Mouse (Mus musculus) heart, embryonic 11.5 days (tissue): ENCODE results near the gene Rnf24. TPM values are rescaled to one million over a fixed set of nuclear protein-coding genes. Genes with fewer than 3 reads are reported as not detected.

Experiments used
- ATAC-seq: fragments of 200-750 bp; cut with Nextera tagmentation; replicated peaks from 2 replicates; pipeline ENCODE4 v1.8.0; 2017; ENCODE audit warnings: moderate library complexity; ENCODE audit not compliant: insufficient number of reproducible peaks, low FRiP score, low TSS enrichment
- H3K27ac ChIP-seq: fragments of 300-500 bp; sonication (generic); 2 replicates; pipeline ENCODE4 v1.5.1; 2014; ENCODE audit warnings: mild to moderate bottlenecking, low read depth, low read length
- H3K27me3 ChIP-seq: fragments of 300-500 bp; sonication (generic); 2 replicates; pipeline ENCODE4 v1.6.1; 2014; ENCODE audit warnings: mild to moderate bottlenecking, low read length, mixed read lengths; ENCODE audit not compliant: control insufficient read depth, insufficient read depth
- H3K36me3 ChIP-seq: fragments of 300-500 bp; sonication (generic); 2 replicates; pipeline ENCODE4 v1.6.1; 2014; ENCODE audit warnings: mild to moderate bottlenecking, low read length, moderate library complexity, mixed read lengths; ENCODE audit not compliant: control insufficient read depth, insufficient read depth
- H3K4me1 ChIP-seq: fragments of 300-500 bp; sonication (generic); 2 replicates; pipeline ENCODE4 v1.6.1; 2014; ENCODE audit warnings: low read length; ENCODE audit not compliant: control insufficient read depth, insufficient read depth
- H3K4me2 ChIP-seq: fragments of 300-500 bp; sonication (generic); 2 replicates; pipeline ENCODE4 v1.6.1; 2014; ENCODE audit warnings: mild to moderate bottlenecking, moderate library complexity
- H3K4me3 ChIP-seq: fragments of 300-500 bp; sonication (generic); 2 replicates; pipeline ENCODE4 v1.5.1; 2014; ENCODE audit warnings: low read depth, low read length
- H3K9ac ChIP-seq: fragments of 300-500 bp; sonication (generic); 2 replicates; pipeline ENCODE4 v1.6.1; 2014; ENCODE audit warnings: mild to moderate bottlenecking, low read depth, low read length, moderate library complexity
- H3K9me3 ChIP-seq: fragments of 300-500 bp; sonication (generic); replicated peaks from 2 replicates; pipeline ENCODE4 v1.6.1; 2016; ENCODE audit warnings: low read length; ENCODE audit not compliant: control insufficient read depth
- WGBS: fragments of 180-500 bp; shearing (Covaris S2); extraction: QIAGEN DNeasy Blood & Tissue Kit; methylation state at CpG from one replicate; pipeline ENCODE4 v1.1.7; 2014; ENCODE audit not compliant: insufficient replicate concordance; 5-methylcytosine and 5-hydroxymethylcytosine counted together
- microRNA-seq: library from miRNA; unstranded; fragments of <30 nt; microRNA quantifications from one replicate; pipeline ENCODE4, GENCODE M21; 2016; ENCODE audit warnings: borderline number of aligned reads
- polyA plus RNA-seq: library from polyadenylated mRNA; unstranded; fragments of >200 nt; fragmentation: Nextera tagmentation; extraction: Ambion mirVana; gene quantifications from 2 replicates; pipeline ENCODE4 v1.2.1, GENCODE M21; 2014

Gene Rnf24
- polyA plus RNA-seq, 1 experiment from 2014 or later, result 1.7 TPM

GRCm38 (mm10) chr2:131254329-131254713, 98.4 kb downstream of the Rnf24 start:
- Histone ChIP-seq H3K4me2 (peak overlapping the region; percentile 35), H3K36me3 (no peaks in the 10 kb centered on the region), H3K9me3 (no peaks in the 10 kb centered on the region), H3K27ac (peak overlapping the region; percentile 64; the same call in 1 of the 2 replicates), H3K9ac (0 out of 2 replicates have a peak overlapping the region, but pooled peaks have one; percentile 22), H3K4me3 (no peak overlapping the region), H3K27me3 (no peaks in the 10 kb centered on the region), H3K4me1 (peaks cover 8% of the 10 kb centered on the region)
- WGBS, result 74% methylated on average over 2 of the region's 2 CpGs
- no peak; the same call in 1 of the 2 replicates for ATAC-seq

DNA sequence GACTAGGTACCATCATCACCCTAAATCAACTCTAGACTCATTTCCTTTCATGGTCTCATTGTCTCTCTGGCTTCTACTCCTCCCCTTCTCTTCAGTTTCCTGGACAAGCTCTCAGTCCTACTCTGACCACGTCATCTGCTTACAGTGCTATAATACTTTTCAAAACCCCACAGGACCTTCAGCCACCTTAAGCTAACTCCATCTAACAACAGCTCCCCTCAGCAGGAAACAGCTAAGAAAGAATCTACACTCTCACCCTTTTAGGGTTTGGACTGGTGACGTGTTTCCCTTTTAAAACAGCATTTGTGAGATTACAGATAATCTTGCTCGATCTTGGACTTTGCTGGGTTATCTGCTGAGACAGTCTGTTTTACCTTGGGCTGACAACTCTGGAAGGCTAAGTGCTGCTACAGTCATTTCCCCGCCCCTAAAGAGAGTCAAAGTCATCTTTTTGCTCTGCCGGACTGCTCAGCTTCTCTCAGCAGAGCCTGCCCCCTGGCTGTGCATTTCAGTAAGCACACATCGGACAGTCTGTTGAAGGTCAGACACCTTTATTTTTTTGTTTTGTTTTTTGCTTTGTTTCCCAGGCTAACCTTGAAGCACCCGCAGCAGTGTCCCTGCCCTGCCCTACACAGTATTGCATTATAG, 98.9 kb downstream of the Rnf24 start:
- 16% methylated on average over 7 of the region's 7 CpGs for WGBS
- H3K9ac ChIP-seq, result 0 out of 2 replicates have a peak overlapping the region, but pooled peaks have one; percentile 22

More for the DNA sequence above, 98.9 kb downstream of the Rnf24 start:
- Histone ChIP-seq H3K4me3 (no peak overlapping the region), H3K36me3 (peaks cover 2% of the 10 kb centered on the region; the same call in 1 of the 2 replicates), H3K27me3 (no peaks in the 10 kb centered on the region), H3K27ac (peak overlapping the region; percentile 64; the same call in 1 of the 2 replicates), H3K4me2 (peak overlapping the region; percentile 35), H3K9me3 (no peaks in the 10 kb centered on the region), H3K4me1 (peaks cover 8% of the 10 kb centered on the region)
- peak; percentile 81 for ATAC-seq

Small RNAs within 50 kb of the gene (microRNA-seq; reads per million reads assigned to microRNA genes)
- 39.1 reads per million, percentile 56 among the genes with 10 or more reads in this experiment for gene Mir103-2

Other genes starting within 250 kb of the Rnf24 start
- gene Hspa12b, start 225.6 kb downstream of the Rnf24 start, polyA plus RNA-seq, result 5.6 and 6.3 TPM in 2 replicates
- not detected in 2 replicates for gene Gm11037, start 219.4 kb downstream of the Rnf24 start, polyA plus RNA-seq
- 83.0 and 83.4 TPM in 2 replicates for gene 1700037H04Rik, start 192.8 kb downstream of the Rnf24 start, polyA plus RNA-seq
- 4.1 and 4.6 TPM in 2 replicates for gene Cenpb, start 172.8 kb downstream of the Rnf24 start, polyA plus RNA-seq
- 41.1 and 41.8 TPM in 2 replicates for gene Cdc25b, start 165.9 kb downstream of the Rnf24 start, polyA plus RNA-seq
- gene Spef1, start 165.6 kb downstream of the Rnf24 start, polyA plus RNA-seq, result 1.2 and 1.7 TPM in 2 replicates
- gene Ap5s1, start 145.8 kb downstream of the Rnf24 start, polyA plus RNA-seq, result 30.3 and 31.2 TPM in 2 replicates
- gene Mavs, start 118.8 kb downstream of the Rnf24 start, polyA plus RNA-seq, result 15.2 and 18.5 TPM in 2 replicates
- 31.3 and 33.6 TPM in 2 replicates for gene Pank2, start 90.4 kb downstream of the Rnf24 start, polyA plus RNA-seq
- 16.5 and 19.7 TPM in 2 replicates for gene Smox, start 138.6 kb upstream of the Rnf24 start, polyA plus RNA-seq
- gene Adra1d, start 209.4 kb upstream of the Rnf24 start, polyA plus RNA-seq, result 0.34 and 0.50 TPM in 2 replicates